Mouse (Mus musculus) midbrain, embryonic 13.5 days (tissue): ENCODE measurements around the gene Slc35e2. TPM values are rescaled to one million over a fixed set of nuclear protein-coding genes. Genes with fewer than 3 reads are reported as not detected.

Experiments
- ATAC-seq: fragments of 200-750 bp; cut with Nextera tagmentation; 2 replicates; pipeline ENCODE4 v1.8.0; 2017; ENCODE audit warnings: mild to moderate bottlenecking, moderate TSS enrichment, moderate library complexity
- H3K27ac ChIP-seq: fragments of 300-500 bp; sonication (generic); 2 replicates; pipeline ENCODE4 v1.5.1; 2015; ENCODE audit warnings: inconsistent platforms, mild to moderate bottlenecking, moderate library complexity
- H3K27me3 ChIP-seq: fragments of 300-500 bp; sonication (generic); 2 replicates; pipeline ENCODE4 v1.6.1; 2015; ENCODE audit warnings: mild to moderate bottlenecking, inconsistent platforms
- H3K36me3 ChIP-seq: fragments of 300-500 bp; sonication (generic); 2 replicates; pipeline ENCODE4 v1.6.1; 2015; ENCODE audit warnings: mild to moderate bottlenecking, inconsistent platforms
- H3K4me1 ChIP-seq: fragments of 300-500 bp; sonication (generic); replicated peaks from 2 replicates; pipeline ENCODE4 v1.6.1; 2015; ENCODE audit warnings: inconsistent platforms
- H3K4me2 ChIP-seq: fragments of 300-500 bp; sonication (generic); replicated peaks from 2 replicates; pipeline ENCODE4 v1.6.1; 2015; ENCODE audit warnings: moderate library complexity, mild to moderate bottlenecking, inconsistent platforms
- H3K4me3 ChIP-seq: fragments of 300-500 bp; sonication (generic); replicated peaks from 2 replicates; pipeline ENCODE4 v1.5.1; 2015; ENCODE audit warnings: mild to moderate bottlenecking, inconsistent platforms
- H3K9ac ChIP-seq: fragments of 300-500 bp; sonication (generic); replicated peaks from 2 replicates; pipeline ENCODE4 v1.6.1; 2015; ENCODE audit warnings: mild to moderate bottlenecking, inconsistent platforms
- H3K9me3 ChIP-seq: fragments of 300-500 bp; sonication (generic); 2 replicates; pipeline ENCODE4 v1.6.1; 2016; ENCODE audit warnings: mild to moderate bottlenecking, inconsistent platforms
- WGBS: fragments of 180-500 bp; shearing (Covaris S2); methylation state at CpG from one replicate; pipeline ENCODE4 v1.1.7; 2015; 5-methylcytosine and 5-hydroxymethylcytosine counted together
- polyA plus RNA-seq: library from polyadenylated mRNA; unstranded; fragments of >200 nt; fragmentation: Nextera tagmentation; extraction: Ambion mirVana; gene quantifications from 2 replicates; pipeline ENCODE4 v1.2.1, GENCODE M21; 2015

Gene Slc35e2
- polyA plus RNA-seq, 1 experiment from 2014 or later: 16.5 TPM

DNA sequence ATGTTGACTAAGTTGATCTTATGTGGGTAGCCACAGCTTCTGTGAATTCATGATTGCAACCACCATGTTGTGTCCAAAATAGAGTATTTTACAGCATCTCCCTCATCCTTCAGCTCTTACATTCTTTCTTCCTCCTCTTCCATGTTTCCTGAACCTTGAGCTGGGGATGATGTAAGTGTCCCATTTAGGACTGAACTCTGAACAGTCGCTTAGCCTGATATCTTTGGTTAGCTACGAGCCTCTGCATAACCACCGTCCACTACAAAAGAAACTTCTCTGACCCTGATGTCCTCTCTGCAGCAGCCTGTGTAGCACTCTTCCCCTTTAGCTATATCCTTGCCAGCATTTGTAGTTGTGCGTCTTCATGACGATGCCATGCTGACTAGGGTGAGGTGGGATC lies 44.5 kb downstream of the Slc35e2 start:
- H3K9ac ChIP-seq: no peak overlapping the region
- no peak overlapping the region for H3K4me3 ChIP-seq
- 94% methylated on average over 5 of the region's 5 CpGs for WGBS
- H3K4me2 ChIP-seq: no peak overlapping the region
- H3K27ac ChIP-seq: no peak overlapping the region
- no peaks in the 10 kb centered on the region for H3K4me1 ChIP-seq
- peaks cover 86% of the 10 kb centered on the region for H3K36me3 ChIP-seq
- H3K9me3 ChIP-seq: no peaks in the 10 kb centered on the region
- H3K27me3 ChIP-seq: peaks cover 5% of the 10 kb centered on the region
- no peak for ATAC-seq

DNA sequence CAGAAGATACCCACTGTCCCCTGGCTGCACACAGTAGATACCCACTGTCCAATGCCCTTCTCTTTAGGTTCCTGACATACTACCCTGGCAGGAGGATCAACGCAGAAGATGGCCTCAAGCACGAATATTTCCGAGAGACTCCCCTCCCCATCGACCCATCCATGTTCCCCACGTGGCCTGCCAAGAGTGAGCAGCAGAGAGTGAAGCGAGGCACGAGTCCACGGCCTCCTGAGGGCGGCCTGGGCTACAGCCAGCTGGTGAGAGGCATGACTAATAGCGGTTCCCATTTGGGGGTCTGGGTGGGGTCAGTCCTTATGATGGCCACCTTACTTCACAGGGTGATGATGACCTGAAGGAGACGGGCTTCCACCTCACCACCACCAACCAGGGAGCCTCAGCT lies 48.1 kb downstream of the Slc35e2 start:
- no peak overlapping the region for H3K27ac ChIP-seq
- H3K36me3 ChIP-seq: peaks cover 62% of the 10 kb centered on the region
- no peak overlapping the region for H3K9ac ChIP-seq
- no peak overlapping the region for H3K4me3 ChIP-seq
- ATAC-seq: no peak
- WGBS: 97% methylated on average over 11 of the region's 11 CpGs
- H3K4me2 ChIP-seq: no peak overlapping the region
- H3K4me1 ChIP-seq: peaks cover 21% of the 10 kb centered on the region
- H3K9me3 ChIP-seq: no peaks in the 10 kb centered on the region
- H3K27me3 ChIP-seq: peaks cover 41% of the 10 kb centered on the region

DNA sequence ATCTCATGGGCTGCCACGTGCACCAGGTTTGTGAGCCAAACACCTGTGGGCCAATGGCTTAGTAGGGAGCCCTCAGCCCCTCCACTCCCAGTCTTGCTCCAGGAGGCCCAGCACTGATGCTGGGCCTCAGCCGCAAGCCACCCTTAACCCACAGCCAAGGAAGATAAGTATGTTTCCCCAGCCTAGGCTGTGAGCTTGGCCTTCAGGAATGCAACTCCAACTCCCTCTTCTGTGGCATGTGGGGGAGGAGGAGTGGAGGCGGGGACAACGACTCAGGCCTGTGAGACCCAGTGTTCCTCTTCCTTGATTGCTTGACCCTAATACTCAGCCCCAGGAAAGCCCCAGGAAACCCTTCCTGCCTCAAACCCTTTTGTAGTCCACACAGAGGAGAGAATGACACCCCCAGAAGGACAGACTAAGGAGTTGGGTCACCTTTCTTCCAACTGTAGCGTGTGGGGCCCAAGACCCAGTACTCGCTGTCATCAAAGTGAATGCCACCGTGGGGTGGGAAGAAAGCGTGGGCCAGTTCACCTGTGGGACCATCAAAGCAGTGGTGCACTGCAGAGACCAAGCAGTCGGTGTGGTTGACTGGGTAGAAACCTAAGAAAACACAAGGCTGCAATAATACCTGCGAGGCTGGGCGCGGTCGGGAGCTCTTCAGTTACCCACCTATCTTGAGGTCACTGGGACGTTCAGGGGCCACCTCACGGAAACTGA lies 50.5 kb downstream of the Slc35e2 start:
- no peak overlapping the region for H3K9ac ChIP-seq
- H3K4me3 ChIP-seq: no peak overlapping the region
- no peaks in the 10 kb centered on the region for H3K9me3 ChIP-seq
- H3K4me2 ChIP-seq: no peak overlapping the region
- 75% methylated on average over 15 of the region's 15 CpGs for WGBS
- no peak for ATAC-seq
- no peak overlapping the region for H3K27ac ChIP-seq
- peaks cover 58% of the 10 kb centered on the region for H3K36me3 ChIP-seq
- peaks cover 65% of the 10 kb centered on the region for H3K27me3 ChIP-seq
- H3K4me1 ChIP-seq: peaks cover 33% of the 10 kb centered on the region

GRCm38 (mm10) chr4:155652283-155653085 lies 51.3 kb downstream of the Slc35e2 start:
- Histone ChIP-seq H3K27ac (no peak overlapping the region), H3K9me3 (no peaks in the 10 kb centered on the region), H3K27me3 (peaks cover 65% of the 10 kb centered on the region), H3K4me2 (peak overlapping the region; percentile 59), H3K36me3 (peaks cover 60% of the 10 kb centered on the region), H3K4me3 (peak overlapping the region; percentile 32), H3K4me1 (peaks cover 33% of the 10 kb centered on the region), H3K9ac (peak overlapping the region; percentile 51)
- no peak for ATAC-seq
- WGBS: 22% methylated on average over 36 of the region's 36 CpGs

DNA sequence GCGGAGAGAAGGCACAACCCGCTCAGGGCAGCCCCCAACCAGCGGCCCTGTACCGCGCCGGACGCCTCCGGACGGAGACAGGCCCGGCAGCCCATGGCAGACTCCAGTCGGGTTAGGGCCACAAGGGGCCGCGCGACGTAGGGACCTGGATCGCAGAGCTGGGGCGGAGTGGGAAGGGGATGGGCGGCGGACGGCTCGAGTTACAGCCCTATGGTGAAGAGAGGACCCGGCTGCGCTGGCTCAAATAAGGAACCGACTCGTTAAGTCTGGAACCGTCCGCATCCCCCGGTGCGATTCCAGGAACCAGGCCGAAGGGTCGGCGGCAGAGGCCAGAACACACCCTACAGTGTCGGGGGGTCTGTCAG lies 51.9 kb downstream of the Slc35e2 start, which contains the start of gene Mmp23:
Gene Mmp23, minus strand, starts transcription at position 299 of the 365 bp plus-strand sequence.
- Histone ChIP-seq H3K27ac (no peak within 1 kb of the TSS), H3K4me2 (peak within 1 kb of the TSS; percentile 59), H3K9me3 (no peaks in the 10 kb centered on the region), H3K4me1 (peaks cover 33% of the 10 kb centered on the region), H3K27me3 (peaks cover 65% of the 10 kb centered on the region), H3K4me3 (peak within 1 kb of the TSS; percentile 32), H3K36me3 (peaks cover 59% of the 10 kb centered on the region), H3K9ac (peak within 1 kb of the TSS; percentile 51)
- ATAC-seq: peak; percentile 52
- 1% methylated on average over 33 of the region's 33 CpGs for WGBS

GRCm38 (mm10) chr4:155653451-155654182 lies 52.4 kb downstream of the Slc35e2 start:
- no peak overlapping the region for H3K27ac ChIP-seq
- peaks cover 65% of the 10 kb centered on the region for H3K27me3 ChIP-seq
- H3K4me1 ChIP-seq: peaks cover 33% of the 10 kb centered on the region
- no peaks in the 10 kb centered on the region for H3K9me3 ChIP-seq
- 2% methylated on average over 31 of the region's 31 CpGs for WGBS
- H3K9ac ChIP-seq: peak overlapping the region; percentile 51
- H3K4me3 ChIP-seq: peak overlapping the region; percentile 32
- H3K36me3 ChIP-seq: peaks cover 57% of the 10 kb centered on the region
- peak; percentile 40 for ATAC-seq
- H3K4me2 ChIP-seq: peak overlapping the region; percentile 59

GRCm38 (mm10) chr4:155654183-155654455 lies 52.9 kb downstream of the Slc35e2 start:
- Histone ChIP-seq H3K9me3 (no peaks in the 10 kb centered on the region), H3K4me3 (peak overlapping the region; percentile 32), H3K9ac (no peak overlapping the region), H3K27me3 (peaks cover 65% of the 10 kb centered on the region), H3K4me2 (peak overlapping the region; percentile 59), H3K27ac (no peak overlapping the region), H3K36me3 (peaks cover 57% of the 10 kb centered on the region), H3K4me1 (peaks cover 33% of the 10 kb centered on the region)
- WGBS: 1% methylated on average over 6 of the region's 6 CpGs
- ATAC-seq: 0 out of 2 replicates have a peak, but pooled peaks have one; percentile 3

- Histone ChIP-seq H3K4me3 (peak overlapping the region; percentile 32), H3K9me3 (no peaks in the 10 kb centered on the region), H3K36me3 (peaks cover 57% of the 10 kb centered on the region), H3K9ac (peak overlapping the region; percentile 53), H3K27ac (no peak overlapping the region), H3K4me2 (peak overlapping the region; percentile 59), H3K4me1 (peaks cover 33% of the 10 kb centered on the region), H3K27me3 (peaks cover 65% of the 10 kb centered on the region)
- 1% methylated on average over 52 of the region's 52 CpGs for WGBS
- peak; percentile 58 for ATAC-seq
These were observed 53.5 kb downstream of the Slc35e2 start for GRCm38 (mm10) chr4:155654456-155655298.

- no peak for ATAC-seq
- H3K4me3 ChIP-seq: no peak overlapping the region
- H3K9me3 ChIP-seq: no peaks in the 10 kb centered on the region
- no peak overlapping the region for H3K4me2 ChIP-seq
- no peak overlapping the region for H3K27ac ChIP-seq
- no peak overlapping the region for H3K9ac ChIP-seq
- H3K36me3 ChIP-seq: peaks cover 52% of the 10 kb centered on the region
- 91% methylated on average over 13 of the region's 13 CpGs for WGBS
- H3K4me1 ChIP-seq: peaks cover 33% of the 10 kb centered on the region
- peaks cover 54% of the 10 kb centered on the region for H3K27me3 ChIP-seq
These were observed 55.1 kb downstream of the Slc35e2 start for GRCm38 (mm10) chr4:155656214-155656751.

GRCm38 (mm10) chr4:155658961-155659360 lies 57.7 kb downstream of the Slc35e2 start:
- H3K9ac ChIP-seq: no peak overlapping the region
- 94% methylated on average over 10 of the region's 10 CpGs for WGBS
- ATAC-seq: no peak
- H3K36me3 ChIP-seq: peaks cover 46% of the 10 kb centered on the region
- no peak overlapping the region for H3K4me3 ChIP-seq
- no peak overlapping the region for H3K27ac ChIP-seq
- H3K27me3 ChIP-seq: peaks cover 28% of the 10 kb centered on the region
- peaks cover 16% of the 10 kb centered on the region for H3K4me1 ChIP-seq
- H3K4me2 ChIP-seq: no peak overlapping the region
- no peaks in the 10 kb centered on the region for H3K9me3 ChIP-seq

- Histone ChIP-seq H3K9me3 (no peaks in the 10 kb centered on the region), H3K4me2 (no peak overlapping the region), H3K9ac (no peak overlapping the region), H3K27ac (no peak overlapping the region), H3K4me1 (no peaks in the 10 kb centered on the region), H3K36me3 (peaks cover 56% of the 10 kb centered on the region), H3K4me3 (no peak overlapping the region), H3K27me3 (peaks cover 11% of the 10 kb centered on the region)
- WGBS: 94% methylated on average over 12 of the region's 12 CpGs
- ATAC-seq: no peak
These were observed 59.4 kb downstream of the Slc35e2 start for GRCm38 (mm10) chr4:155660641-155661040.
